Mouse (Mus musculus) intestine, postnatal 0 days (tissue): ENCODE data around the gene Epha10. TPM values are rescaled to one million over a fixed set of nuclear protein-coding genes. Genes with fewer than 3 reads are reported as not detected.

ENCODE experiments used
- ATAC-seq: fragments of 200-750 bp; cut with Nextera tagmentation; 2 replicates; pipeline ENCODE4 v1.8.0; 2017; ENCODE audit warnings: mild to moderate bottlenecking, moderate TSS enrichment, moderate library complexity
- H3K27ac ChIP-seq: fragments of 300-500 bp; sonication (generic); 2 replicates; pipeline ENCODE4 v1.5.1; 2014; ENCODE audit warnings: mild to moderate bottlenecking, low read depth, low read length, moderate library complexity
- H3K27me3 ChIP-seq: fragments of 300-500 bp; sonication (generic); replicated peaks from 2 replicates; pipeline ENCODE4 v1.6.1; 2014; ENCODE audit warnings: low read length, mixed read lengths; ENCODE audit not compliant: control insufficient read depth, insufficient read depth
- H3K36me3 ChIP-seq: fragments of 300-500 bp; sonication (generic); 2 replicates; pipeline ENCODE4 v1.6.1; 2014; ENCODE audit warnings: mild to moderate bottlenecking, moderate library complexity; ENCODE audit not compliant: control insufficient read depth, insufficient read depth
- H3K4me1 ChIP-seq: fragments of 300-500 bp; sonication (generic); replicated peaks from 2 replicates; pipeline ENCODE4 v1.6.1; 2014; ENCODE audit warnings: antibody characterized with exemption, low read length, mixed read lengths; ENCODE audit not compliant: control insufficient read depth, insufficient read depth
- H3K4me2 ChIP-seq: fragments of 300-500 bp; sonication (generic); replicated peaks from 2 replicates; pipeline ENCODE4 v1.6.1; 2014; ENCODE audit warnings: low read depth, mild to moderate bottlenecking, moderate library complexity
- H3K4me3 ChIP-seq: fragments of 300-500 bp; sonication (generic); 2 replicates; pipeline ENCODE4 v1.5.1; 2014; ENCODE audit warnings: low read depth, low read length
- H3K9ac ChIP-seq: fragments of 300-500 bp; sonication (generic); 2 replicates; pipeline ENCODE4 v1.6.1; 2014; ENCODE audit warnings: mild to moderate bottlenecking, low read depth, low read length
- H3K9me3 ChIP-seq: fragments of 300-500 bp; sonication (generic); 2 replicates; pipeline ENCODE4 v1.6.1; 2016; ENCODE audit warnings: mixed run types; ENCODE audit not compliant: control insufficient read depth
- CTCF ChIP-seq: sonication (generic); IDR thresholded peaks from 2 replicates; pipeline ENCODE4 v1.5.1; 2016; ENCODE audit warnings: low read depth, mild to moderate bottlenecking, control low read depth, antibody characterized with exemption, moderate library complexity
- WGBS: fragments of 180-500 bp; shearing (Covaris S2); extraction: QIAGEN DNeasy Blood & Tissue Kit; methylation state at CpG from one replicate; pipeline ENCODE4 v1.1.7; 2014; 5-methylcytosine and 5-hydroxymethylcytosine counted together
- polyA plus RNA-seq: library from polyadenylated mRNA; unstranded; fragments of >200 nt; fragmentation: Nextera tagmentation; extraction: Ambion mirVana; gene quantifications from 2 replicates; pipeline ENCODE4 v1.2.1, GENCODE M21; 2015

The Epha10 gene
- polyA plus RNA-seq, 1 experiment from 2014 or later = 0.03 TPM

DNA sequence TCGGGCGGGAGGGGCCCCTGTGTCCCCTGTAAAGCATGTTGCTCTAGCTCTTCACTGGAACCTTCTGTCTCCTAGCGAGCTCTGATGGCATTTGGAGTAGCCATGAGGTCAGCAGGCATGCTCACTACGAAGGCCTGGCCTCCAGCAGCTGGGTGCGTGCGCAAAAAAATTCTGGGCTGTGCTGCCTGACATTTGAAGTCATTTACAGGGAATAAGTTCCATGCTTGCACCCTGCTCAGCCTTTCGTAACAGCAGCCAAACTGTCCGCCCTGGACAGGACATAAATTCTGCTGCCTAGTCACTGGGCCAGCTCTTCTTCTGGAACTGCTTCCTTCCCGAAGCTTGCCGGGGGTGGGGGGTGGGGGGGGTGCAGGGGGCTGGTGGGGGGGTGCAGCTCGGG is 78.4 kb downstream of the Epha10 start:
- WGBS = 55% methylated on average over 11 of the region's 11 CpGs
- no peak for ATAC-seq
- no peaks in the 10 kb centered on the region for H3K27me3 ChIP-seq
- H3K9me3 ChIP-seq = no peaks in the 10 kb centered on the region
- H3K27ac ChIP-seq = no peak overlapping the region
- H3K4me1 ChIP-seq = no peaks in the 10 kb centered on the region
- H3K36me3 ChIP-seq = no peaks in the 10 kb centered on the region
- no peak overlapping the region for H3K4me3 ChIP-seq
- no peak for TF ChIP-seq CTCF
- no peak overlapping the region for H3K4me2 ChIP-seq
- no peak overlapping the region for H3K9ac ChIP-seq

DNA sequence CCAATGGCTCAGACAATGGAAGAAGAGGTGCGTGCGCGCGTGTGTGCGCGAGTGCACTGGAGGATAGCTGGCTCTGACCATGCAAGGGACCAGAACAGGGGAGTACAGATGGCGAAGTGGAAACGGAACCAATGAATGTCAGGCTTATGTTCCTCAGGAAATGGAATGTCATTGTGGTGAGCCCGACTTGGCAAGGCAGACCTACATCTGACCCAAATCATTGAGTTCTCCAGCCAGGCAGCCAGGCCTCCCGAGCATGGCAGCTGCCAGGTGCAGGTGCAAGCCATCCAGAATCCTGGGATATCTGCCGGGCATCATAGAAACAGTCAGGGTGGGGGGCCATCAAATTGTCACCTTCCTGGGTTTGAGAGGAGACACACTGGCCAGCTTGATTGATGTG is 80.2 kb downstream of the Epha10 start:
- 84% methylated on average over 11 of the region's 11 CpGs for WGBS
- TF ChIP-seq CTCF = no peak
- Histone ChIP-seq H3K4me3 (no peak overlapping the region), H3K36me3 (no peaks in the 10 kb centered on the region), H3K27me3 (no peaks in the 10 kb centered on the region), H3K27ac (no peak overlapping the region), H3K9me3 (no peaks in the 10 kb centered on the region), H3K4me1 (no peaks in the 10 kb centered on the region), H3K9ac (no peak overlapping the region), H3K4me2 (no peak overlapping the region)
- ATAC-seq = no peak

- ATAC-seq = no peak
- Histone ChIP-seq H3K4me3 (no peak overlapping the region), H3K27ac (no peak overlapping the region), H3K9me3 (no peaks in the 10 kb centered on the region), H3K4me1 (no peaks in the 10 kb centered on the region), H3K9ac (no peak overlapping the region), H3K36me3 (no peaks in the 10 kb centered on the region), H3K27me3 (no peaks in the 10 kb centered on the region), H3K4me2 (no peak overlapping the region)
- 41% methylated on average over 11 of the region's 11 CpGs for WGBS
- TF ChIP-seq CTCF = no peak
Observed at GRCm38 (mm10) chr4:124962576-124962975, 81.9 kb downstream of the Epha10 start.

GRCm38 (mm10) chr4:124964912-124965599 is 84.4 kb downstream of the Epha10 start:
- Histone ChIP-seq H3K9ac (no peak overlapping the region), H3K36me3 (no peaks in the 10 kb centered on the region), H3K4me2 (no peak overlapping the region), H3K27me3 (no peaks in the 10 kb centered on the region), H3K9me3 (no peaks in the 10 kb centered on the region), H3K4me1 (no peaks in the 10 kb centered on the region), H3K27ac (no peak overlapping the region), H3K4me3 (no peak overlapping the region)
- 18% methylated on average over 8 of the region's 8 CpGs for WGBS
- no peak for TF ChIP-seq CTCF
- no peak for ATAC-seq

Other genes starting within 250 kb of the Epha10 start
- 0.08 TPM in 1 of 2 replicates, not detected in the other for gene Pou3f1, start 224.1 kb upstream of the Epha10 start, polyA plus RNA-seq
- 29.6 and 32.3 TPM in 2 replicates for gene Utp11, start 187.3 kb upstream of the Epha10 start, polyA plus RNA-seq
- 3.8 TPM in 2 replicates for gene Fhl3, start 180.2 kb upstream of the Epha10 start, polyA plus RNA-seq
- gene Sf3a3, start 166.1 kb upstream of the Epha10 start, polyA plus RNA-seq = 45.3 and 45.7 TPM in 2 replicates
- 22.4 and 23.0 TPM in 2 replicates for gene Inpp5b, start 139.0 kb upstream of the Epha10 start, polyA plus RNA-seq
- 10.4 and 11.5 TPM in 2 replicates for gene Mtf1, start 78.8 kb upstream of the Epha10 start, polyA plus RNA-seq
- 19.9 and 22.7 TPM in 2 replicates for gene Yrdc, start 30.2 kb upstream of the Epha10 start, polyA plus RNA-seq
- gene 1110065P20Rik, start 29.7 kb upstream of the Epha10 start, polyA plus RNA-seq = 58.8 and 59.4 TPM in 2 replicates
- 0.17 and 0.24 TPM in 2 replicates for gene Maneal, start 18.7 kb upstream of the Epha10 start, polyA plus RNA-seq
- 4.3 and 4.7 TPM in 2 replicates for gene 9930104L06Rik, start 56.1 kb downstream of the Epha10 start, polyA plus RNA-seq
- 26.3 and 28.1 TPM in 2 replicates for gene Cdca8, start 58.4 kb downstream of the Epha10 start, polyA plus RNA-seq
- gene Rspo1, start 105.5 kb downstream of the Epha10 start, polyA plus RNA-seq = 5.5 and 5.7 TPM in 2 replicates
- gene Gnl2, start 135.7 kb downstream of the Epha10 start, polyA plus RNA-seq = 28.6 and 30.9 TPM in 2 replicates
- gene Dnali1, start 184.8 kb downstream of the Epha10 start, polyA plus RNA-seq = not detected in 2 replicates
- gene Snip1, start 185.8 kb downstream of the Epha10 start, polyA plus RNA-seq = 13.6 and 15.5 TPM in 2 replicates
- gene Meaf6, start 204.2 kb downstream of the Epha10 start, polyA plus RNA-seq = 23.0 and 24.8 TPM in 2 replicates
- 1.3 and 1.5 TPM in 2 replicates for gene Zc3h12a, start 246.9 kb downstream of the Epha10 start, polyA plus RNA-seq